Mouse (Mus musculus) embryonic facial prominence, embryonic 10.5 days (tissue): ENCODE data around the gene Tent4a. TPM values are rescaled to one million over a fixed set of nuclear protein-coding genes. Genes with fewer than 3 reads are reported as not detected.

Source experiments
- DNase-seq: peaks from one replicate; pipeline ENCODE4 v3.0.0-alpha.2; 2017; ENCODE audit warnings: low spot score
- H3K27ac ChIP-seq: fragments of 300-500 bp; sonication (generic); replicated peaks from 2 replicates; pipeline ENCODE4 v1.5.1; 2016; ENCODE audit warnings: mild to moderate bottlenecking
- H3K27me3 ChIP-seq: fragments of 300-500 bp; sonication (generic); replicated peaks from 2 replicates; pipeline ENCODE4 v1.6.1; 2016; ENCODE audit warnings: low read depth, mild to moderate bottlenecking; ENCODE audit not compliant: poor library complexity, severe bottlenecking
- H3K36me3 ChIP-seq: fragments of 300-500 bp; sonication (generic); replicated peaks from 2 replicates; pipeline ENCODE4 v1.6.1; 2016; ENCODE audit warnings: mild to moderate bottlenecking, moderate library complexity
- H3K4me1 ChIP-seq: fragments of 300-500 bp; sonication (generic); 2 replicates; pipeline ENCODE4 v1.6.1; 2016
- H3K4me3 ChIP-seq: fragments of 300-500 bp; sonication (generic); 2 replicates; pipeline ENCODE4 v1.5.1; 2016; ENCODE audit warnings: mild to moderate bottlenecking, moderate library complexity
- H3K9me3 ChIP-seq: fragments of 300-500 bp; sonication (generic); 2 replicates; pipeline ENCODE4 v1.6.1; 2016; ENCODE audit warnings: mild to moderate bottlenecking
- WGBS: fragments of 180-500 bp; shearing (Covaris S2); methylation state at CpG from one replicate; pipeline ENCODE4 v1.1.7; 2016; 5-methylcytosine and 5-hydroxymethylcytosine counted together
- polyA plus RNA-seq: library from polyadenylated mRNA; unstranded; fragments of >200 nt; fragmentation: Nextera tagmentation; extraction: Ambion mirVana; gene quantifications from 2 replicates; pipeline ENCODE4 v1.2.1, GENCODE M21; 2016

Tent4a gene
- polyA plus RNA-seq, 1 experiment from 2014 or later = 5.0 TPM

GRCm38 (mm10) chr13:69559291-69559961 is 25.0 kb upstream of the Tent4a start:
- Histone ChIP-seq H3K36me3 (no peaks in the 10 kb centered on the region), H3K27me3 (no peaks in the 10 kb centered on the region), H3K4me3 (no peak overlapping the region), H3K27ac (no peak overlapping the region), H3K4me1 (no peaks in the 10 kb centered on the region), H3K9me3 (no peaks in the 10 kb centered on the region)
- 65% methylated on average over 13 of the region's 13 CpGs for WGBS
- DNase-seq = no peak

DNA sequence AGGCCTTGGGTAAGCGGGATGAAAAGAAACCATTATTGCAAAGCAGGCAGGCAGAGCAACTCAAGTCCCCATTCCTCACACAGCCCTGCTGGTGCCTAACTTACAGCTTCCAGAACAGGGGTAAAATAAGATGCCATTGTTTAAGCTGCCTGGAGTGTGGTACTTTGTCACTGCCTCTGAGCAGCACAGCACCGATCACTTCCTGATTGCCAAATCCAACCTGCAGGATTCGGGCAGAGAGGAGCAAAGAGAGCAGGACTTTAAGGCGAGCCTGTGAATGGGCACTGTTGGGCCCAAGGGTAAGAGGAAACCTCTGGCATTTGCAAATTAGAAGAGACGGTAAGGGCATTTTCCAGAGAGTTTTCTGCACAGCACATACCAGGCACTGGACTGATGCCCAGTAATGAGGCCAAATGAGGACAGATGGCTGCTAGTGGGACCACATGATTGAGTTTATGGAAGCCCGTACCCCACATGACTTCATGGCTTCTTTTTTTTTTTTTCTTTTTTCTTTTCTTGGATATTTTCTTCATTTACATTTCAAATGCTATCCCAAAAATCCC is 23.8 kb upstream of the Tent4a start:
- Histone ChIP-seq H3K27ac (no peak overlapping the region), H3K4me3 (no peak overlapping the region), H3K9me3 (no peaks in the 10 kb centered on the region), H3K36me3 (no peaks in the 10 kb centered on the region), H3K4me1 (no peaks in the 10 kb centered on the region), H3K27me3 (no peaks in the 10 kb centered on the region)
- 79% methylated on average over 6 of the region's 6 CpGs for WGBS
- DNase-seq = no peak

DNA sequence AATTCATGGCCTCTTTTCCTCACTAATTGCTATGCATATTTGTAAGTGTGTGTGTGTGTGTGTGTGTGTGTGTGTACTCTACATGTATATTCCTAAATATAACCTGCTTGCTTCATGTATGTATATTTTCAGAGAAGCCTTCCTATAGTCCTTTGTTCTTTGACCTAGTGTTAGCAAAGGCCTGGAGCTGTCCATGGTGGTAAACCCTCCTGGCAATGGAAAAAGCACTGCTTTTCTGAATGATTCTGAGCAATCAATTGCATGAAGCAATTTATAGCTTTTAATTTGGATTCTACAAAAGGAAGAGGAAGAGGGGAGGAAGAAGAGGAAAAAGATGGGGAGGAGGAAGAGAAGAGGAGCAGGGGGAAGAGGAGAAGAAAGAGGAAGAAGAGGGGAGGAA is 22.3 kb upstream of the Tent4a start:
- H3K36me3 ChIP-seq = no peaks in the 10 kb centered on the region
- DNase-seq = no peak
- no peaks in the 10 kb centered on the region for H3K9me3 ChIP-seq
- H3K4me3 ChIP-seq = no peak overlapping the region
- no peaks in the 10 kb centered on the region for H3K4me1 ChIP-seq
- no peak overlapping the region for H3K27ac ChIP-seq
- no peaks in the 10 kb centered on the region for H3K27me3 ChIP-seq

DNA sequence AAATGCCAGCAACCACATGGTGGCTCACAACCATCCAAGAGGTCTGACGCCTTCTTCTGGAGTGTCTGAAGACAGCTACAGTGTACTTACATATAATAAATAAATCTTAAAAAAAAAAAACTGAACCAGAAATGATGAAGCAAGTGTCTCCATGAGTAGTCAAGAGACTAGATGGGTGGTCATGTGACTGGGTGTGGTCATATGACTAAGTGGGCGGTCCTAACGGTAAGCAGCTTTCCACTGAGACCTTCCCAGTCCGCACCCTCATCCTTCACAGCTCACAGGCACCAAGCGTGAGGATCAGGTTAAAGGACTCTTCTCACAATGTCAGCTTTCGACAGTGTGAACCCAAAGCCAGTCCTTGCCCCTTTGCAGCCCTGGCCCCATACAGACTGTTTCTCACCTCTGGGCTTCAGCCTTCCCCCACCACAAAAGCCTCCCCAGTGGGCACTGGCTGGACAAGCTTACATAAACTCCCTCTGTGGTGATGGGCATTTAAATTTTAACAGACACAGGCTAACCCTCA is 21.6 kb upstream of the Tent4a start:
- H3K4me3 ChIP-seq = no peak overlapping the region
- no peaks in the 10 kb centered on the region for H3K9me3 ChIP-seq
- DNase-seq = no peak
- no peaks in the 10 kb centered on the region for H3K27me3 ChIP-seq
- H3K4me1 ChIP-seq = no peaks in the 10 kb centered on the region
- WGBS = 85% methylated on average over 6 of the region's 6 CpGs
- H3K27ac ChIP-seq = no peak overlapping the region
- H3K36me3 ChIP-seq = no peaks in the 10 kb centered on the region

GRCm38 (mm10) chr13:69555045-69555444 is 20.6 kb upstream of the Tent4a start:
- H3K27ac ChIP-seq = no peak overlapping the region
- H3K9me3 ChIP-seq = no peaks in the 10 kb centered on the region
- H3K36me3 ChIP-seq = no peaks in the 10 kb centered on the region
- 27% methylated on average over 8 of the region's 8 CpGs for WGBS
- no peak for DNase-seq
- H3K4me1 ChIP-seq = no peaks in the 10 kb centered on the region
- H3K4me3 ChIP-seq = no peak overlapping the region
- no peaks in the 10 kb centered on the region for H3K27me3 ChIP-seq

- no peak overlapping the region for H3K27ac ChIP-seq
- H3K9me3 ChIP-seq = no peaks in the 10 kb centered on the region
- H3K4me3 ChIP-seq = no peak overlapping the region
- no peaks in the 10 kb centered on the region for H3K36me3 ChIP-seq
- WGBS = 85% methylated on average over 9 of the region's 9 CpGs
- no peak for DNase-seq
- H3K27me3 ChIP-seq = no peaks in the 10 kb centered on the region
- H3K4me1 ChIP-seq = no peaks in the 10 kb centered on the region
Measured at GRCm38 (mm10) chr13:69554255-69554654, 19.8 kb upstream of the Tent4a start.

- H3K27me3 ChIP-seq = no peaks in the 10 kb centered on the region
- H3K36me3 ChIP-seq = no peaks in the 10 kb centered on the region
- H3K4me1 ChIP-seq = no peaks in the 10 kb centered on the region
- H3K9me3 ChIP-seq = no peaks in the 10 kb centered on the region
- peak; percentile 59 for DNase-seq
- no peak overlapping the region for H3K27ac ChIP-seq
- 23% methylated on average over 5 of the region's 5 CpGs for WGBS
- no peak overlapping the region for H3K4me3 ChIP-seq
Measured at GRCm38 (mm10) chr13:69553024-69553423, 18.6 kb upstream of the Tent4a start.

DNA sequence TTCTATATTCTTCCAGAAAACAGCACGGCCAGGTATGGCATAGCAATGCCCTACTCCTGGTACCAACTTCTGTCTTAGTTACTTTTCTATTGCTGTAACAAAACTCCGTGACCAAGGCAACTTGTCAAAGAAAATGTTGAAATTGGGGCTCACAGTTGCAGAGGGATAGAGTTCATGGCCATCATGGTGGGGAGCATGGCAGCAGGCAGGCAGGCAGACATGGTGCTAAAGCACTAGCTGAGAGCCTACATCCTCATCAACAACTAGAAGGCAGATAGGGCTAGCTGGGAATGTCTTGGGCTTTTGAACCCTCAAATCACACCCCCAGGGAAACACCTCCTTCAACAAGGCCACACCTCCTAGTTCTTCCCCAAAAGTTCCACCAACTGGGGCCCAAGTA is 16.4 kb upstream of the Tent4a start:
- no peaks in the 10 kb centered on the region for H3K36me3 ChIP-seq
- no peaks in the 10 kb centered on the region for H3K27me3 ChIP-seq
- H3K9me3 ChIP-seq = no peaks in the 10 kb centered on the region
- WGBS = 81% methylated on average over 2 of the region's 2 CpGs
- no peak overlapping the region for H3K27ac ChIP-seq
- no peak for DNase-seq
- no peak overlapping the region for H3K4me3 ChIP-seq
- no peaks in the 10 kb centered on the region for H3K4me1 ChIP-seq

DNA sequence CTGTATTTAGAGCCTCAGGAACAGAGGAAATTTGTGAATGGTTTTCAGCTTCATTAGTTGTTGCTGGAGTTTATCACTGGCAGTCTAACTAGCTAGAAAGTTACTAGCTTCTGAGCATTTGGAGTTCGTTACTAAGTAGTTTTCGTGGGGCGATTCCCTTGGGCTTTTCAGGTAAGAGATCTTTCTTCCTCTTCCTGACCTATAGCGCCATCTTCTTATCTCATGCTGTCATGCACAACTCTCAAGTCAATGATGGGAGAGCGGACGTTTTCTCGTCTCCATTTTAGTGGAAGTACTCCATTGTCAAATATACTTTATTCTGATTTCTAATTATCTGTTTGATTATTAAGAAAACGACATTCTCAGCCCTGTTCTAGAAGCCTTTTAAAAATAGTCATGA is 15.6 kb upstream of the Tent4a start:
- 52% methylated on average over 8 of the region's 8 CpGs for WGBS
- H3K36me3 ChIP-seq = no peaks in the 10 kb centered on the region
- no peaks in the 10 kb centered on the region for H3K9me3 ChIP-seq
- no peak overlapping the region for H3K27ac ChIP-seq
- H3K4me3 ChIP-seq = no peak overlapping the region
- no peaks in the 10 kb centered on the region for H3K27me3 ChIP-seq
- DNase-seq = no peak
- H3K4me1 ChIP-seq = no peaks in the 10 kb centered on the region

- H3K36me3 ChIP-seq = no peaks in the 10 kb centered on the region
- H3K27ac ChIP-seq = no peak overlapping the region
- peaks cover 22% of the 10 kb centered on the region for H3K27me3 ChIP-seq
- no peaks in the 10 kb centered on the region for H3K9me3 ChIP-seq
- no peak overlapping the region for H3K4me3 ChIP-seq
- peaks cover 15% of the 10 kb centered on the region for H3K4me1 ChIP-seq
- WGBS = 72% methylated on average over 16 of the region's 16 CpGs
- no peak for DNase-seq
Measured at GRCm38 (mm10) chr13:69547488-69548180, 13.2 kb upstream of the Tent4a start.

GRCm38 (mm10) chr13:69545019-69545418 is 10.6 kb upstream of the Tent4a start:
- Histone ChIP-seq H3K36me3 (no peaks in the 10 kb centered on the region), H3K27ac (no peak overlapping the region), H3K4me1 (peaks cover 25% of the 10 kb centered on the region), H3K4me3 (no peak overlapping the region), H3K9me3 (no peaks in the 10 kb centered on the region), H3K27me3 (peaks cover 26% of the 10 kb centered on the region)
- WGBS = 20% methylated on average over 3 of the region's 3 CpGs
- peak; percentile 73 for DNase-seq

GRCm38 (mm10) chr13:69543595-69543994 is 9.2 kb upstream of the Tent4a start:
- Histone ChIP-seq H3K4me1 (peaks cover 39% of the 10 kb centered on the region), H3K36me3 (no peaks in the 10 kb centered on the region), H3K4me3 (peak overlapping the region; percentile 36), H3K9me3 (no peaks in the 10 kb centered on the region), H3K27me3 (peaks cover 26% of the 10 kb centered on the region), H3K27ac (0 out of 2 replicates have a peak overlapping the region, but pooled peaks have one; percentile 10)
- 55% methylated on average over 12 of the region's 12 CpGs for WGBS
- no peak for DNase-seq
